Mouse (Mus musculus): ENCODE results near the gene Slc5a6. TPM values are rescaled to one million over a fixed set of nuclear protein-coding genes. Genes with fewer than 3 reads are reported as not detected.

The Slc5a6 gene
- 7.6 to 20.0 TPM (median 10.9 TPM) in 4 replicates for total RNA-seq (2023)

GRCm38 (mm10) chr5:31048763-31049641 is at the start of gene Slc5a6:
Slc5a6 (minus strand) TSS chr5:31048924.

DNA sequence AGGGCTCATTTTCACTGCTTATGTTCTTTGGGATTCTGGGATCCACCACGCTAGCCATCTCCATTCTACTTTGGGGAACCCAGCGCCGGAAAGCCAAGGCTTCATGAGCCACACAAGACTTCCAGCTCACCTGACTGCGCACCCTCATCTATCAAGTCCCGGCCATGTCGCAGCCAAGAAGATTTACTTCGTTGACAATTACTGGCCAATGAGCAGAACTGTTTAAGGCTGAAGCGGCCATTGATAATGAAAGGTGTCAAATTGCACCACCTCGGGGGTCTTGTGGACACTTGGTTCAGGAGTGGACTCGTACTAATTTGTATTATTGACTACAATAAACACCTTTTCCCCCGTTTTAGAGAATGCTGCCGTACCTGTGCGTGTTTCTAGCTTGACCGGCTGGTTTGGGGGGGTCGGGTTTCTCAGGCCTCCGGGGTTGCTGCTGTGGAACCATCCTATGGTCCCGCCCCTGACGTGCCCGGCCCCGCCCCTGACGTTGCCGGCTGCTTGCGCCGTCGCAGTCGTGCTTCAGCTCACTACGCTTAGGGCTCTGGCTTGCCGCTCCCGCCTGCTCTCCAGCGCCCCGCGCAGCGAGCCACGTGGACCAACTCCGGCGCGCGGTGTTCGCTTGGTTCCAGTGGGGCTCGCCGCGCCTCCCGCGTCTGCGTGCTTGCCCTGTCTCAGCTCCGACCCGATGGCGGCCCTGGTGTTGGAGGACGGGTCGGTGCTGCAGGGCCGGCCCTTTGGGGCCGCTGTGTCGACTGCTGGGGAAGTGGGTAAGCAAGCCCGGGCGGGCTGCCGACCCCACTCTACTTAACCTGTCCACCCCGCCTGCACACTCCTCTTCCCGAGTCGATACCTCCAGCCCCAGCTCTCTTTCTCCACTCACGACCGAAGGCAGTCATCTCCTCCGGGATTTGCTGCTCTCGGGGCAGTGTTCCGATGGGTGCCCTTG is 5.8 kb upstream of the Slc5a6 start, which contains the start of gene Cad:
Cad (plus strand) TSS at position 520 of the 955 bp plus-strand sequence.

DNA sequence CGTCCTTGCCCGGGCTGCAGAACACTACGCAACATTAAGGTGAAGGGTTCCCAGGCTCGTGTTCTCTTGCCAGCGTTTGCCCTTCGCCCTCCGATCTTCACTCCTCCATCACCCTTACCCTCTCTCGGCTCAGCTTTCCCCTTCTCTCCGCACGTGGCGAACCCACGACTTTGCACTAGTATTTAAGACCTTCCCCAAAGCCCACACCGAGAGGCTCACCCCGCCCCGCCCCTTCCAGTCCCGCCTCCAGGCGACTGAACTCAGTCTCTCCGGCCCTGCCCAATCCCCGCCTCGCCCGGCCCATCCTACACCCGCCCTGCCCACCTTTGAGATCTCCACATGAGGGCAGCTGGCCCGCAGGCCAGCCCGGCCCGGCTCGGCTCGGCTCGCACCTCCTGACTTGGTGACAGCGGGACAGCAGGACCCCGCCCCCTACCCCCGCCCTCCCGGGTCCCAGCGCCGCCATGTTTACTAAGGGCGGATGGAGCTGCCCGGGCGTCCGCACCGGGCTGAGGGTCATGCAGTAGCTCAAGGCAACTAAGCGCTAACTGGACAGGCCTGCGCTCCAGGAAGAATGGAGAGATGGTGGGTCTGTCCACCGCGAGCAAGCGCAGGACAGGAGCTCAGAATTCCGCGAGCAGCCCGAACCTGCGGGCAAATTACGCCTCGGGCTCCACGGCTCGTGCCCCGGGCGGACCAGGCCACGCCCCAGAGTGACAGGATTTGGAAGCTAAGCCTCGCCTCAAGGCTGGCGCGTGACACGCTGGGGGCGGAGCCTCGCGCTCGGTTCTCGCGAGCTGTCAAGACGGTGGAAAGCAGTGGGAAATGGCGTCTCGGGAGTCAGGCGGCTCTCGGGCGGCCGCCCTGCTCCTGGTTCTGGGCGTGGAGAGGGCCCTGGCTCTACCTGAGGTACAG is 619 bp downstream of the Slc5a6 start, which contains the start of gene Atraid:
Atraid (plus strand) TSS at position 465 of the 915 bp plus-strand sequence.

Other genes with a start within 250 kb of the Slc5a6 start
- gene Mapre3, start 234.3 kb downstream of the Slc5a6 start, total RNA-seq (2023) = 7.0 to 11.0 TPM (median 10.1 TPM) in 4 replicates
- gene Tmem214, start 180.9 kb downstream of the Slc5a6 start, total RNA-seq (2023) = 39.0 to 46.1 TPM (median 42.0 TPM) in 4 replicates
- gene Agbl5, start 160.2 kb downstream of the Slc5a6 start, total RNA-seq (2023) = 16.2 to 22.5 TPM (median 17.8 TPM) in 4 replicates
- gene Ost4, start 141.1 kb downstream of the Slc5a6 start, total RNA-seq (2023) = 162 to 189 TPM (median 174 TPM) in 4 replicates
- gene Emilin1, start 135.5 kb downstream of the Slc5a6 start, total RNA-seq (2023) = 0.72 to 1.4 TPM (median 1.0 TPM) in 4 replicates
- 10.8 to 17.2 TPM (median 15.1 TPM) in 4 replicates for gene Khk, start 127.5 kb downstream of the Slc5a6 start, total RNA-seq (2023)
- gene Cgref1, start 103.3 kb downstream of the Slc5a6 start, total RNA-seq (2023) = not detected in 4 replicates
- 172 to 183 TPM (median 175 TPM) in 4 replicates for gene Preb, start 88.6 kb downstream of the Slc5a6 start, total RNA-seq (2023)
- not detected in 4 replicates for gene Tcf23, start 80.3 kb downstream of the Slc5a6 start, total RNA-seq (2023)
- gene Atraid, start 612 bp downstream of the Slc5a6 start, total RNA-seq (2023) = 37.9 to 46.1 TPM (median 41.7 TPM) in 4 replicates
- 54.8 to 65.9 TPM (median 59.3 TPM) in 4 replicates for gene Cad, start 5.9 kb upstream of the Slc5a6 start, total RNA-seq (2023)
- gene Dnajc5g, start 57.4 kb upstream of the Slc5a6 start, total RNA-seq (2023) = not detected in 4 replicates
- gene Slc30a3, start 59.3 kb upstream of the Slc5a6 start, total RNA-seq (2023) = 0.25 to 0.92 TPM (median 0.47 TPM) in 4 replicates
- not detected in 4 replicates for gene Trim54, start 67.8 kb upstream of the Slc5a6 start, total RNA-seq (2023)
- not detected in 4 replicates for gene Ucn, start 89.9 kb upstream of the Slc5a6 start, total RNA-seq (2023)
- gene Mpv17, start 105.3 kb upstream of the Slc5a6 start, total RNA-seq (2023) = 17.5 to 21.4 TPM (median 20.8 TPM) in 4 replicates
- 3.7 to 7.9 TPM (median 4.9 TPM) in 4 replicates for gene Gm29609, start 131.0 kb upstream of the Slc5a6 start, total RNA-seq (2023)
- 190 to 210 TPM (median 197 TPM) in 4 replicates for gene Gtf3c2, start 131.2 kb upstream of the Slc5a6 start, total RNA-seq (2023)
- 76.6 to 85.0 TPM (median 80.1 TPM) in 4 replicates for gene Snx17, start 144.3 kb upstream of the Slc5a6 start, total RNA-seq (2023)
- 35.8 to 48.8 TPM (median 48.1 TPM) in 4 replicates for gene Eif2b4, start 144.5 kb upstream of the Slc5a6 start, total RNA-seq (2023)
- 63.4 to 83.9 TPM (median 65.2 TPM) in 4 replicates for gene Zfp513, start 153.4 kb upstream of the Slc5a6 start, total RNA-seq (2023)
- 155 to 180 TPM (median 177 TPM) in 4 replicates for gene Ppm1g, start 171.8 kb upstream of the Slc5a6 start, total RNA-seq (2023)
- 324 to 366 TPM (median 340 TPM) in 4 replicates for gene Nrbp1, start 191.9 kb upstream of the Slc5a6 start, total RNA-seq (2023)
- 1.2 TPM in 1 of 4 replicates, not detected in the others for gene Gm9970, start 192.3 kb upstream of the Slc5a6 start, total RNA-seq (2023)
- gene Krtcap3, start 202.8 kb upstream of the Slc5a6 start, total RNA-seq (2023) = 24.6 to 30.6 TPM (median 28.6 TPM) in 4 replicates
- gene Ift172, start 242.2 kb upstream of the Slc5a6 start, total RNA-seq (2023) = 35.4 to 45.0 TPM (median 40.9 TPM) in 4 replicates
- 0.63 to 3.9 TPM (median 1.9 TPM) in 4 replicates for gene Fndc4, start 247.2 kb upstream of the Slc5a6 start, total RNA-seq (2023)
- 0.24 TPM in 1 of 4 replicates, not detected in the others for gene Gckr, start 248.5 kb upstream of the Slc5a6 start, total RNA-seq (2023)